Mouse (Mus musculus): Measurements from ENCODE around the gene Cep290. TPM values are rescaled to one million over a fixed set of nuclear protein-coding genes. Genes with fewer than 3 reads are reported as not detected.

Cep290 gene
- 1.3 and 1.5 TPM in 2 replicates for polyA plus RNA-seq (2012; rRNA removed)

GRCm38 (mm10) chr10:100487097-100487978 lies at the start of gene Cep290, which contains the start of gene Tmtc3:
Cep290 (plus strand) TSS chr10:100487558.
Tmtc3 (minus strand) TSS chr10:100487350.

GRCm38 (mm10) chr10:100590323-100590722 lies 103.0 kb downstream of the Cep290 start, which contains the start of the genes 4930430F08Rik and 1700017N19Rik:
4930430F08Rik (minus strand) TSS chr10:100590423.
1700017N19Rik (plus strand) TSS chr10:100590484.

Other genes starting within 250 kb of the Cep290 start
- gene Gm4301, start 151.9 kb upstream of the Cep290 start, polyA plus RNA-seq (2012; rRNA removed): not detected in 2 replicates
- not detected in 2 replicates for gene Gm4302, start 146.7 kb upstream of the Cep290 start, polyA plus RNA-seq (2012; rRNA removed)
- gene Gm4303, start 141.6 kb upstream of the Cep290 start, polyA plus RNA-seq (2012; rRNA removed): not detected in 2 replicates
- not detected in 2 replicates for gene Gm4305, start 136.5 kb upstream of the Cep290 start, polyA plus RNA-seq (2012; rRNA removed)
- not detected in 2 replicates for gene Gm4307, start 126.2 kb upstream of the Cep290 start, polyA plus RNA-seq (2012; rRNA removed)
- not detected in 2 replicates for gene Gm4312, start 105.0 kb upstream of the Cep290 start, polyA plus RNA-seq (2012; rRNA removed)
- 2.4 and 2.8 TPM in 2 replicates for gene Tmtc3, start 208 bp upstream of the Cep290 start, polyA plus RNA-seq (2012; rRNA removed)
- 6.4 and 7.2 TPM in 2 replicates for gene 4930430F08Rik, start 102.9 kb downstream of the Cep290 start, polyA plus RNA-seq (2012; rRNA removed)
- not detected in 2 replicates for gene 1700017N19Rik, start 102.9 kb downstream of the Cep290 start, polyA plus RNA-seq (2012; rRNA removed)